In genomic region chr15:82236565-82236964, GRCm38 (mm10) we compare ENCODE assay signal across 9 mouse cellular contexts. TPM values are rescaled to one million over a fixed set of nuclear protein-coding genes. Genes with fewer than 3 reads are reported as not detected.
DNase-seq lines count a peak whose midpoint lies in the region; ATAC-seq lines count a peak whose summit lies in the region.
"Had no signal": no experiment of that assay in that cellular context is flagged by ENCODE, and none has a peak within 500 bp of the region (broad histone marks: within the 10 kb centered on the region; RNA-seq: fewer than 3 reads in every experiment).

No protein-coding gene starts in this region.

- no peak overlapping the region for H3K4me2 ChIP-seq in hindbrain, embryonic 15.5 days

- H3K27ac ChIP-seq in hindbrain, embryonic 15.5 days (replicated peaks) = no peak overlapping the region

- ATAC-seq in hindbrain, embryonic 15.5 days (ENCODE audit: low FRiP score, low read depth) = peak; percentile 79

- no peaks in the 10 kb centered on the region for H3K36me3 ChIP-seq in hindbrain, embryonic 15.5 days

- 16% methylated on average over 5 of the region's 5 CpGs for WGBS in hindbrain, embryonic 15.5 days

- peak; percentile 61 for DNase-seq in Muller cell, postnatal 12 days (ENCODE audit: inconsistent ontology term)
- peak; percentile 90 for DNase-seq in cerebellum, adult 9-11 months
- DNase-seq in frontal cortex, postnatal 14 days (ENCODE audit: low spot score in 2 of 2) = peak; percentile 75 to 83
- peak; percentile 82 to 91 for DNase-seq in layer of hippocampus, postnatal 25 days (ENCODE audit: extremely low spot score in 1 of 2, low spot score in 1 of 2)
- peak; percentile 84 for DNase-seq in lung, postnatal 14 days
- peak; percentile 92 for DNase-seq in retina, embryonic 14.5 days (ENCODE audit: low spot score)
- DNase-seq in thymus, postnatal 36 days = peak; percentile 79 to 86

- no peaks in the 10 kb centered on the region for H3K9me3 ChIP-seq in hindbrain, embryonic 15.5 days
- H3K9me3 ChIP-seq: megakaryocyte, embryonic 14.5 days had no signal

- no peak overlapping the region for H3K4me3 ChIP-seq in hindbrain, embryonic 15.5 days
- H3K4me3 ChIP-seq: megakaryocyte, embryonic 14.5 days had no signal

- H3K4me1 ChIP-seq in hindbrain, embryonic 15.5 days (replicated peaks) = peaks cover 3% of the 10 kb centered on the region; the same call in 1 of the 2 replicates

- H3K9ac ChIP-seq in hindbrain, embryonic 15.5 days = no peak overlapping the region

- no peaks in the 10 kb centered on the region for H3K27me3 ChIP-seq in hindbrain, embryonic 15.5 days

RNA-seq across cellular contexts. Expression of gene Cenpm, which starts 8.0 kb away (rescaled TPM):
- polyA plus RNA-seq in hindbrain, embryonic 15.5 days (2015; fragmentation: Nextera tagmentation; extraction: Ambion mirVana) = 24.0 and 25.4 TPM in 2 replicates
- 1 to 10 TPM; 2.2 to 2.4 TPM for total RNA-seq in layer of hippocampus, postnatal 25 days (2021)

RNA-seq across cellular contexts. Expression of gene Tnfrsf13c, which starts 12.4 kb away (rescaled TPM):
- 0.37 and 0.69 TPM in 2 replicates for polyA plus RNA-seq in hindbrain, embryonic 15.5 days (2015; fragmentation: Nextera tagmentation; extraction: Ambion mirVana)
- total RNA-seq in layer of hippocampus, postnatal 25 days (2021) = under 1 TPM in 1 of 2 experiments, not detected in 1; 0.22 TPM

RNA-seq across cellular contexts. Expression of gene 1500009C09Rik, which starts 15.6 kb away (rescaled TPM):
- 15.9 and 16.6 TPM in 2 replicates for polyA plus RNA-seq in hindbrain, embryonic 15.5 days (2015; fragmentation: Nextera tagmentation; extraction: Ambion mirVana)
- total RNA-seq in layer of hippocampus, postnatal 25 days (2021) = 100 to 1,000 TPM in 1 of 2 experiments, 10 to 100 TPM in 1; 98.3 to 111 TPM

RNA-seq across cellular contexts. Expression of gene Shisa8, which starts 23.9 kb away (rescaled TPM):
- 2.9 and 4.6 TPM in 2 replicates for polyA plus RNA-seq in hindbrain, embryonic 15.5 days (2015; fragmentation: Nextera tagmentation; extraction: Ambion mirVana)
- 1 to 10 TPM; 1.4 to 1.9 TPM for total RNA-seq in layer of hippocampus, postnatal 25 days (2021)

RNA-seq across cellular contexts. Expression of gene Sept3, which starts 38.1 kb away (rescaled TPM):
- 374 and 408 TPM in 2 replicates for polyA plus RNA-seq in hindbrain, embryonic 15.5 days (2015; fragmentation: Nextera tagmentation; extraction: Ambion mirVana)
- 100 to 1,000 TPM; 617 to 679 TPM for total RNA-seq in layer of hippocampus, postnatal 25 days (2021)
